Mouse (Mus musculus) 3T3-L1 (cell line): ENCODE results near the gene Col15a1.

Experiments used
- DNase-seq: peaks from one replicate; pipeline ENCODE4 v3.0.0-alpha.2; 2015; ENCODE audit warnings: low read depth, low spot score

Col15a1 gene

DNA sequence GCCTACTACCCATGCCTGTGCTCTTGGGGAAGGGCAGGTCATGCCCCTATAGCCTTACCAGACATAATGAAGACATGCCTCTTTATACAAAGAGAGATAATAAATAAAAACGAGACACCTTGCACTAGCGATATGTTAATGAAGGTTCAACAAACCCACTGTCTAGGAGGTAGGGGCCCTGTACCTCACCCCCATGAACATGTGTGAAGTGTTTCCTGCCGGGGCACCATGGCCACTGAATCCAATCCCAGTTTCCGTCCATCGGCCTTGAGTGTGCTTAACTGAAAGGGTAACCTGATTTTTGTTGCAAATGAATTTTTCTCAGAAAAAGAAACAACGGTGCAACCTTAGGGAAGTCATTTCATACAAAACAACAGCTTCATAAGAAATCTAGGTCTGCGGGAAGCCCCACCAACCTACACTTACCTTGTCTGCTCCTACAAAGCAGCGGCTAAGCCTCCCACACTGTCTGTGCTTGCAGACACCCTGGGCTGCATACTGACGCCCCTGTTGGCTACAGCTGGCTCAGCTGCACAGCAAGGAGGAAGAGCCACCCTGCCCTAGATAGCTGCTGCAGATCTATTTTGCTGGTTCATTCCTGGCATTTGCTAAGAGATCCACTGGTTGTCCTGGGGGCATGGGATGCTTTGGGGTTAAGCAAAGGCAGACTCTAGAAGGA is 64.6 kb downstream of the Col15a1 start:
- DNase-seq, result no peak

DNA sequence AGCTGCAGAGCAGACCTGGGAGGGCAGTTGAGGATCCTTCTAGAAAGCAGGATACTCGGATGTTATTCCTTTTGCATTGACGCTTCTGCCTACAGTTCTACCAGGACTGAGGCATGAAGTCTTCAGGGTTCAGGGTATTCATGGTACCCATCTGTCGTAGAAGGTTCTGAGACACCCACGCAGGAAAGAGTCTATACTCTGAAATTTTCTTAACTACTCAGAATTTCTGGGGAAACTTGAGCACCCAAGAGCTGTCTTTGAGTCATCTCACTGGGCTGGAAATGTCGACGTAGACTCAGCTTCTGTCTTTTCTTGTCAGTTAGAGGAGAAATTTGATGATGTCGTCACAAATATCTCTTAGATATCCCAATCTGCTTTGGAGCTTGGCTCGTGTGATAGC is 65.8 kb downstream of the Col15a1 start:
- no peak for DNase-seq

DNA sequence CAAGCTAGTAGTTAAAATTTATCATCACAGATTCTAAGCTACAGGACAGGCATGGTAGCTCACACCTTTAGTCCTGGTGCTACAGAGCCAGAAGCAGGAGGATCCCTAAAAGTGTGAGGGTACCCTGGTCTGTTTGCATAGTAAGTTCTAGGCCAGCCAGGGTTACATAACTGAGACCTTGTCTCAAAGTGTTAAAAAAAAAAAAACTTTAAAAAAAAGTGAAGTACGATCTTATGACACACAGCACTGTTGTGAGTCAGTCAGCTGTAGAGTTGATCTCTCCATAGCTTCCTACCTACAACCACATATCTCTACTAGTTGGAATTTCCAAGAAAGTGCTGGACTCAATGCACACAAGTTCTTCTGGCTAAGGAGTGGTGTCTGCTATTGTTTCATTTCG is 67.0 kb downstream of the Col15a1 start:
- no peak for DNase-seq

DNA sequence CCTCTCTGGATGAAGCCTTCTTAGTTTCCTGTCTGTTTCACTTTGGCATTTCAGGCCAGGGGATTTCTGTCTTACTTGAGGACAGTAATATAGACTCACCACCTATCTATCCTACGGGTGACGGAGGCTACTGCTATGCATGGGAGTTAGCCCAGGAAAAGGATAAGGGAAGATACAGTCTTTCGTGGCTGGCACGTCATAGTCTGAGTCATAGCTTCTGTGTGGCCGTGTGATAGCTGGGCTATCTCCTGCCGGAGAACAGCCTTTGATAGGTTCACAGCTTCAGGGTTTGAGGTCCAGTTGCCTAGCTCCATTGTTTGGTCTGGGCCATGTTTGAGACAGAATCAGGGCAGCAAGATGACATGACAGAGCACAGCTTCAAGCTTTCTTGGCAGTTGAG is 70.4 kb downstream of the Col15a1 start:
- DNase-seq, result no peak

DNA sequence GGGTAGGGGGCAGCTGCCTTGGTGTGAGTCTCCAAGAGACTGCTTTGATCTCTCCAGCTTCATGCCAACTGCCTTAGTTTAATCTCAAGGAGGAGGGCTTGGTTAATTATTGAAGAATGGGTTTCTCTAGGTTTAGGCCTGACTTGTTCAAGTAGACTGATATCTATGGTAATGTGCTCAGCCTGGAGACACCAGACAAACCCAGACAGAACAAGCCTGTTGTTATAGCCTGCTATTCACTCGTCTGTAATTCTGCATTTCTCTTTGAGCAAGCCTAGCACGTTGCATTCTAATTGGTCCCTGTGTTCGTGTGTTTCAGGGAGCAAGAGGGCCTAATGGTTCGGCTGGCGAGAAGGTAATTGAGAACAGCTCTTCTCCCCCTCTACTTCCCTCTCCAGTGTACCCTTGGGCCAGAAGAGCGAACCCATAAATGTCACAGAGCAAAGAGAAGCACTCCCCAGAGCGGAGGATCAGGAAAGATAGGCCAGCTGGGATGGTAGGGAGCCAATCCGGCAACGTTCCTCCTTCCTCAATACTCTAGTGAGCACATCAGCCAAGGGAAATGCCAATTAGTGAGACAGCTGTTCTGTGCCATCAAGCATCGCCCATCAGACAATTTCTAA is 71.2 kb downstream of the Col15a1 start:
- DNase-seq, result no peak

DNA sequence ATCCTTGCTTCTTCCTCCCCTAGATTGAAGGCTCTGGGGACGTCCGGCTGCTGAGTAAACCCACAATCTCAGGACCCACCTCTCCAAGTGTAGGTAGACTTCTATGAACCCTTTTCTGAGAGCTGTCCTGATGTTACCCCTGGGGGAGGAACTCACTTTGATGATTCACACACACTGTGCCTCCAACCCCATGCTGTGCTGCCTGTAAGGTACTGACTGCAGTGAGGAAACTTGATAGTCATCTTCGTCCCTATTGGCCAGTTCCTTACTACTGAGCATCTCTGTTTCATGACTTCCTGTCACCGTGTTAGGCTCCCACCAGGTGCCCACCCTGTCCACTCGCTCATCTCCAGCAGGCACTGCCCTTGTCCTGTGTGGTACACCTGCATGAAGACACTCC is 72.2 kb downstream of the Col15a1 start:
- DNase-seq, result no peak

DNA sequence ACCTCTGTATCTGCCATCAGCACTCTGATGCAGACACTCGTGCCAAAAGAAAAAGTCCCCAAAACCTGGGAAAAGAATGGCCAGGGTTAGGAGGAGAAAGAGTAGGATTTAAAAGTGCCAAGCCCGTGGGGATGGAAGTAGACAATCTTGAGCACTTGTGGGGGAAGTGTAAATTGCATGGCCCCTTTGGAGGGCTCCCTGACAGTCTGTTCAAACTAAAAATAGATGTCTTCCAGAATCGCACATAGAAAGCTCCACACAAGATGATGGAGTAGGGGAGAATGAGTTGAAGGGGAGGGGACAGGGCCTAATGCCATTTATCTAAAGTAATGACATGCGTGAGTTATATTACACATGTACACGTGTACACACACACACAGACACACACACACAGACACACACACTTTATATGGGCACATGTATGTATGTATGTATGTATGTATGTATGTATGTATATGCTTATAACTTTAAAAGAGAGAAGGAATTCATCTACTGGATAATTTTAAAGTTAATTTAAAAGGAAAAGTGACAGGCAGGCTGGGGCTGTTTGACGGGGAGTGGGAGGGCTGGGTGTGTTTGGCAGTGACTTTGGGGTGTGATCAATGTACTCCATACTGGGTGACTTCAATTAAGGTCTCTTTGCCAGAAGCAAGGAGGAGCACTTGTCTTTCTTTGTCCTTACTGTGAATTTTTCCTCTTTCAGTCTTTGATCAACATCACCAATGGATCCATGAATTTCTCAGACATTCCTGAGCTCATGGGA is 74.1 kb downstream of the Col15a1 start:
- no peak for DNase-seq

DNA sequence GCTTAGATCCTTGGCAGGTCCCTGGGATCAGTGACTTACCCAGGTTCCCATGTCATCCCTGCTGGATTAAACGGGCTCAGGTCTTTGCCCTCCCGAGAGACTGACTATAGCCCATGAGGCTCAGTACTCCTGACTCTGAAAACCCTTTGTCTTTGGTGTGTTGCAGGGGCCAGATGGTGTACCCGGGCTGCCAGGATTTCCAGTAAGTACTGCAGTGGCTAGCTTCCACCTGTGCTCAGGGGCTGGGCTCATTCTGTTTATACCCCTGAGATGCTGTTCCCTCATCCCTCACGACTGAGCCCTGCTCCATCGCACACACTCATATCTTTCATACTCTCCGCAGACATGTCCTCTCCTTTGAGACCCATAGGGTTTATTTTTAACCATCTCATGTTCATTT is 76.3 kb downstream of the Col15a1 start:
- no peak for DNase-seq

DNA sequence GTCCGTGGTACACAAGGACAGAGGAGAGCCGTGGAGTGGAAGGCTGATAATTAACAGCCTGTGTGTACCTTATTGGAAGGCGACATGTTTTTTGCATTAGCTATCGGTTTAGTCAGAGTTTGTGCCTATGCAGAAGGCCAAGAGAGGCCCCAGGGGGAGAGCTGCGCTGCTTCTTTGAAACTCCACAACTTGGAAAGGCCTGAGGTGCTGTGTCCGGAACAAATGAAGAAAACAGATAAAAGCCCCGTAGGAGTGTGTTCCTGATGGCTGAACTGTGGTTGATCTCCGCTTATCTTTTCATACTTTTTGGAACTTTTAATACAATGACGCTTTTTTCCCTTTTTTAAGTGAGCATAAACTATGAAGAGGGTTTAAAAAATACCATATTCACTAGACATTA is 76.9 kb downstream of the Col15a1 start:
- DNase-seq, result peak; percentile 46

DNA sequence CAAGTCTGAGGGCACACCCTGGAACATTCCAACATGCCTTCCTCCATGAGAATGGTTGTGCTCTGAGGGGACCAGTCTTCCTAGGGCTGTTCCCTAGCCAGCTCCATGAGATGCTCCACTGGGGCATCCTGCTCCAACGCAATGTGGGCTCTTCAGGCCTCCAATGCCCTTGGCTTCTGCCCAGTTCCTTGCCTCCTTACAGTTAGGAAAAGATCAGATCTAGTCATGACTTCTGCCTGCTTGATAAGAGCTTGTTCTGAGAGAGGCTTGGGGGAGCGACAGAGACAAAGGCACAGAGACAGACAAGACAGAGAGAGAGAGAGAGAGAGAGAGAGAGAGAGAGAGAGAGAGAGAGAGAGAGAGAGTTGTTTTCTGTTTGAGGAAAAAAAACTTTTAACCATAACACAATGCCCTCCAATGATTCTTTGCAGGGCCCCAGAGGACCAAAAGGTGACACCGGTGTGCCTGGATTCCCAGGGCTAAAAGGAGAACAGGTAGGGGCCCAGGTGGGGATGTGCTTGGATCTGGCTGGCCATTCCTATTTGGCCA is 78.7 kb downstream of the Col15a1 start:
- no peak for DNase-seq

DNA sequence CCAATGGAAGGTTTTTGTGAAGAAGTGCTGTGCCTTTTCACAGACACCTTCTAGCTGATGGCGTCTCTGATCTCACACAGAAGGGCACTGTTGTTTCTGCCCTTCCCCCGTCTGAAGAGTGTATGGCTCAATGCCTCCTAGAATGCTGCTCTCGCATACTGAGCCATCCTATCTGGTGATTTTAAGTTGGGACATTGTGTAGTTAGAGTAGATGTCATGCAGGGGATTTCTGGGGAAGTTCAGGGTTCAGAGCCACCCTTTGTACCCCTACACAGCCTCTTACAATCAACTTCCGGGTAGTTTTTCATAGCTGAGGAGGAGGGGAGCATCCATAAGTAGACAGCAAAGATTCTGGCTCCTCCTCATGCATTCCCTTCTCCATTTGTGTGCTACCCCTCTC is 79.5 kb downstream of the Col15a1 start:
- DNase-seq, result no peak

DNA sequence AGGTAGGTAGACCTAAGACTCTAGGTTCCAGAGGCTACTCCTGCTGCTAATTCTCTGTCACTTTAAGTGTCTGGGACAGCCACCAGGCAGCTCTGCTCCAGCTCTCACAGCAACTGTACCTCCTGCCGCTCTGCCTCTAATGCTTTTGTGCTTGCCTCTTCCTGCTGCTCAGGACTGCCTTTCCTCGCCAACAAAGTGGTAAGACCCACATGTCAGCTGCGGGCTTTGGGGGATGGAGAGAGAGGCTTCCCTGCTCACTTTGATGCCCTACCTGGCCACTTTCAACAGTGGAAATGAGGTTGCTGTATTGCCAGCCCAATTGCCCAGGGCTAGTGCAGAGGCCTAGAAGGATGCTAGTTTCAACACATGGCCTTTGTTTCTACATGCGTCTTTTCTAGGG is 80.3 kb downstream of the Col15a1 start:
- no peak for DNase-seq

DNA sequence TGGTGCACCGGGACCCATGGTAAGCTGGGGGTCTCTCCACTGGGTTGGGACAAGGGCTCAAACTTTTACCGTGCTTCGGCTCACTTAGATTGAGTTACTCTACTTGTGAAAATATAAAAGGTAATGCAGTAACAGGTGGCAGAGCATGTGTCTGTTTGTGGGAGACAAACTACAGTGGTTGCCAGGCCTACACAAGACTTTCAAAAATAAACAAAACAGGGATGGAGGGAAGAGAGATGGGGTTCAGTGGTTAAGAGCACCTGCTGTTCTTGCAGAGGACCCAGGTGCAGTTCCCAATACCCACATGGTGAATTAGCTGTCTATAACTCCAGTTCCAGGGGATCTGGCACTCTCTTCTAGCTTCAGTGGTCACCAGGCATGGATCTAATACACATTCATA is 81.6 kb downstream of the Col15a1 start:
- DNase-seq, result no peak

DNA sequence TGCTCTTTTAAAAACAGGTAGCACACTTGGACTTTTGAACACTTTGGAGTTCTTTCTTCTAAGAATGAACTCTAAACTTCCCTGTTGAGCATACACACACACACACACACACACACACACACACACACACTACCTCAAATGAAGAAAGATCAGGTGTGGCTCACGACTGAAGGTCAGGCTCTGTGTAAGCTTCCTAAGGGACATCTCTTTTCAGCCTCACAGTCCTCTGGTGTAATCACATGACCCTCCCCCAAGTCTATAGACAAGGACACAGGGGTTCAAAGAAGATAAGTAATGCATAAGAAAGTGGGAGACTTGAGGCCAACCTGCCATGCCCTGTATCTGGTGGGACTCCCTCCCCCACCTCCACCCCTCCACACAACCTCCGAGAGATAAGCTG is 82.5 kb downstream of the Col15a1 start:
- no peak for DNase-seq

DNA sequence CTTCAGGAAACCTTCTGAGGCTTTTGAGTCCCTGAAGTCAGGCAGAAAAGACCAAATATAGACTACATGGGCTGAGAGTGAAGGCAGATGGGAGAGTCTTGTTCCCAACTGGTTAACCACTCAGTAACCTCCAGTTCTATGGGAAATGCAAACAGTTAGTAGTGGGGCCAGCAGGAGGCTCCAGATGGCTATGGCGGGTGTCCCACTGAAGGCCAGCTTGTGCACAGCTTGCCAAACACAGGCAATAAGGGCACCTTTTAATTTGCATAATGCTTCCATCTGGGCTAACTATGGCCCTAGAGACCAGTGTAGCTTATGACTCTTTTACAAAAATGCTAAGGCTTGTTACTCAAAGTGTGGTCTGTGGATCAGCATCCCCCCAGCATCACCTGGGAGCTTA is 83.1 kb downstream of the Col15a1 start:
- no peak for DNase-seq

DNA sequence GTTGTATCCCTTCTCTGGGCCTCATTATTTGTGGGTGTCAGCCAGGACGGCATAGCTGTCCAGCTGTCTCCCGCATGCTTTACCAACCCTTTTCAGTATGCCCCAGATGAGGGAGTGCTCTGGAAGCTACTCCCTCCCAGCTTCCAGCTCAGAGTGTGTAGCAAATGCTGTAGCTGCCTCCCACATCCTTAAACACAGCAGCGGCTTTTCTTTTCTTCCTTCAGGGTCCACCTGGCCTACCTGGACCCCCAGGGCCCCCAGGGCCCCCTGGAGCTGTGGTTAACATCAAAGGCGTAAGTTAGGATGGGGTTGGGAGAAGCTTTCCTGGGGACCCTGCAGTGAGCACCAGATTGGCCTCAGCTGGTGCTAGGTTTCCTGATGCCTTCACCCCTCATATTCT is 85.0 kb downstream of the Col15a1 start:
- DNase-seq, result no peak

DNA sequence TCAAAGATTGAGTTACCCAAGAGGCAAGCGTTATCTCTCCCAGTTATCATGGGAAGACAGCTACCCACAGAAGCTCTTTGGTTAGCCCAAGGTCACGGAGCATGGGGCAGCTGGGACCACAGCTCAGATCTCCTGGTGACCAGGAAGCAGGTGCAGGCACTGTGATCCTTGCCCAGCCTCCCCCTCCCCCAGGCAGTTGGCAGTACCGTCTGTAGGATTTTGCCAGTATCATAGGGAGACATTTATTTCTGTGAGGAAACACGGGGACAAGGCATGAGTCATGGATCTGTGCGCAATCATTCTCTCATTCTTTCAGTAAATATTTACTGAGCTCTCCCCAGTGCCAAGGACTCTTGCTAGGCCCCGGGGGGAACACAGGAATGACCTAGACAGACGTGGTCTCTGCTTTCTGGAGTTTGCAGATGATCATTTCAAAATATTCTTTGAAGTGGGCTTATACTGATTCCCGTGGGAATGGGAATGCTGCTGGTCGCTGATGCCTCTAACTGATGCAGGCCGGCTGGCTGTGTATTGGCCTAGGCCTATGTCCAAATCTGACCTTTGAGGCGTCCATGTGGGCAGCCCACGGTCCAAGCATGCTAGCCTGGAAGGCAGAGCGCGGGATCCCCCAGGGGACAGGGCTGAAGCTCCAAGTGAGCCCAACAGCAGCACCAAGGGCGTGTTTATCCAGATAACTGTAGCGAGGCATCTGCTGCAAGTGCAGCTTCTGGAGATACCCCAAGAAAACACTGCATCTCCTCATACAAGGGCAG is 86.0 kb downstream of the Col15a1 start:
- peak; percentile 84 for DNase-seq

DNA sequence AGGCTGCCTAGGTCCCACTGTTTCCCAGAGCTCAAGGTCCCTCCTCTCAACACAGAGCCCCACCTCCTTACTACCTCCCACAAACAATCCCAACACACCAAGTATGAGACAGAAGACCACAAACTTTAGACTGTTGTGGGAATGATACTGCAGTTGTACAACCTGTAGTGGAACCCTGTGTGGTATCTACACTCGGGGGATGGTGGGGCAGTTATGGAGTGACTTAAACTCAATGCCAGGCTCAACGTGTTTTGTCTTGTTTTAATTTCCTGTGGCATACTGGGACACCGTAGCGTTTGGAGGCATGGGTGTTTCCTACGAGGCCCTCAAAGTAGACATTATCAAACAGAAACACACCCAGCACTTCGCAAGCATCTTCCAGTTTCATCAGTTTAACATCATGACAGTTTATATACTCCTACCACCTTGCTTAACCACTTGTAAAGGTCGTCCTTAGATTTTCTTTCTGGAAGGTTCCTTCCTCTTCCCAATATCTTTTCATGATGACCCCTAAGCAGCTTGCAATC is 86.6 kb downstream of the Col15a1 start:
- DNase-seq, result no peak

DNA sequence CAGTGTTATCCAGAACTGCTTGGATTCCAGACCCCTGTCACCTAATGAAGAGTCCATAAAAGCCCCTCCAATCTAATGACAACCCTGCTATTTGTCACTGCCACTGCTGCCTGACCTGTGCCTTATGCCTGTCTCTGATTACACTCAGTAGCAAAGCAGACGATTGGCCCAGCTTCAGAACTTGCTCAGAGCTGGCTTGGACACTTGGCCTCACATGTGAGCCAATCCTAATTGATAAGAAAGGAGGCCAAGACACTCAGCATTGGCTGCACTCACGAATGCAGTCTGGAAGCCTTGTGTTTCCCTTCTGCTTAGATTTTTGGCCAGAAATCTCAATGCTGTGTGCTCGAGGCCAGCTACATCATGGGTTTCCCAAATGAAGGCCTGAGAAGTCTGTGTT is 87.6 kb downstream of the Col15a1 start:
- no peak for DNase-seq

DNA sequence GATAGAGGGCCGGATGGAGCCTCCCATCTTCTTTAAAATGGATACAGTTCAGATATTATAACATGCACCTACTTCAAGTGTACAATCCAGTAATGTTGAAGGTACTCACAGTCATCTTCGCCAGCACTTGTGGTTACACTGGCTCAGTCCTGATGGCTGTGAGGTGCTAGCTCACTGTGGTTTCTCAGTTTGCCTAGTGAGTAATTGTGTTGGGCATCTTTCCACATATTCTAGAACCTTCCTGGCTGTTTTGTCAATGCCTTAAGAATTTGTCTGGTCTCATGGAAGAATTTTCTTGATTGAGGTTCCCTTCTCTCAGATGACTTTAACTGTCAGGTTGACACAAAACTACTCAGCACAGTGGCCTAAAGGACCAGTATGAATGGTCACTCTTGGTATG is 92.7 kb downstream of the Col15a1 start:
- DNase-seq, result peak; percentile 71

DNA sequence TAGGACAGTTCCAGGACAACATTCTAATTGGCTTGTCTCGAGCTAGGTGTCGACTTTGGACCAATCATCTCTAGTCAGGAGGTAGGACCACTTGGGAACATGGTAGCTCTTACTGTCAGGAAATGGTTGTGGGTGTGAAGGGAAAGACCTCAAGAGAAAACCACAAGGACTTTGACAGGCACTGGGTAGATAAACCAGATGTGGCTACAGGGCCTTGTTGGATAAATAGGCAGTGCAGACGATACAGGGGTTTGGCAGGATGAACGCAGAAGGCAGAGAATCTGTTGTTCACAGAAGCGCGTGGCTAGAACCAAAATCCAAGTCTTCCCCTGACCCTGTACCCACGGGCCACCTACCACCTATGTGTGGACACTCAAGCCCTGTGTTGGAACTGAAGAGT is 94.6 kb downstream of the Col15a1 start:
- DNase-seq, result no peak
